Comparison of ENCODE assay signal across 8 mouse cellular contexts in genomic region chr13:95323400-95323799, GRCm38 (mm10). TPM values are rescaled to one million over a fixed set of nuclear protein-coding genes. Genes with fewer than 3 reads are reported as not detected.
A peak's percentile ranks its signal among the peaks of the same experiment; 100 is the strongest.
DNase-seq lines count a peak whose midpoint lies in the region; ATAC-seq and TF ChIP-seq lines count a peak whose summit lies in the region.

Gene Zbed3 (plus strand): TSS chr13:95323612.

- DNase-seq in gastrocnemius, adult 2 months: no peak
- DNase-seq in gastrocnemius, postnatal 25 days: no peak
- DNase-seq in adrenal gland, postnatal 25 days: no peak
- DNase-seq in kidney, postnatal 14 days: peak; percentile 39
- no peak for DNase-seq in c-Kit-positive CD71-positive TER-119-positive erythroid progenitor cells, embryonic 14.5 days (ENCODE audit: low spot score)
- DNase-seq in ovary, postnatal 10 days (ENCODE audit: low spot score): no peak

- no peaks in the 10 kb centered on the region for H3K27me3 ChIP-seq in heart, embryonic 15.5 days
- H3K27me3 ChIP-seq in midbrain, embryonic 13.5 days: no peaks in the 10 kb centered on the region

- H3K4me3 ChIP-seq in gastrocnemius, adult 2 months: peak within 1 kb of the TSS; percentile 96
- peak within 1 kb of the TSS; percentile 93 for H3K4me3 ChIP-seq in heart, embryonic 15.5 days
- peak within 1 kb of the TSS; percentile 76 for H3K4me3 ChIP-seq in midbrain, embryonic 13.5 days (replicated peaks)

- peak within 1 kb of the TSS; percentile 98 for H3K9ac ChIP-seq in heart, embryonic 15.5 days
- H3K9ac ChIP-seq in midbrain, embryonic 13.5 days (replicated peaks): peak within 1 kb of the TSS; percentile 96

- peak within 1 kb of the TSS; percentile 91 for H3K27ac ChIP-seq in gastrocnemius, adult 2 months
- H3K27ac ChIP-seq in heart, embryonic 15.5 days: peak within 1 kb of the TSS; percentile 98
- peak within 1 kb of the TSS; percentile 93 for H3K27ac ChIP-seq in midbrain, embryonic 13.5 days

- no peaks in the 10 kb centered on the region for H3K9me3 ChIP-seq in heart, embryonic 15.5 days (replicated peaks)
- no peaks in the 10 kb centered on the region for H3K9me3 ChIP-seq in midbrain, embryonic 13.5 days

- no peak for ATAC-seq in heart, embryonic 15.5 days (replicated peaks; ENCODE audit: insufficient number of reproducible peaks, insufficient read depth, low FRiP score, low read depth)
- ATAC-seq in midbrain, embryonic 13.5 days: no peak

- peak within 1 kb of the TSS; percentile 89 for H3K4me2 ChIP-seq in heart, embryonic 15.5 days
- H3K4me2 ChIP-seq in midbrain, embryonic 13.5 days (replicated peaks): peak within 1 kb of the TSS; percentile 75

- 93% methylated on average over 6 of the region's 6 CpGs for WGBS in heart, embryonic 15.5 days
- 92% methylated on average over 6 of the region's 6 CpGs for WGBS in midbrain, embryonic 13.5 days

- peaks cover 22% of the 10 kb centered on the region for H3K4me1 ChIP-seq in heart, embryonic 15.5 days (replicated peaks)
- peaks cover 25% of the 10 kb centered on the region for H3K4me1 ChIP-seq in midbrain, embryonic 13.5 days (replicated peaks)

- H3K36me3 ChIP-seq in heart, embryonic 15.5 days: no peaks in the 10 kb centered on the region
- H3K36me3 ChIP-seq in midbrain, embryonic 13.5 days: no peaks in the 10 kb centered on the region

- intact Hi-C loops in gastrocnemius, adult 2 months (cut with DNase I): no loop called here

- no peak for TF ChIP-seq CTCF in gastrocnemius, adult 2 months (IDR thresholded peaks at IDR 0.05)

RNA-seq across cellular contexts. Expression of gene Zbed3, which starts in this region (rescaled TPM):
- total RNA-seq in gastrocnemius, adult 2 months (2021): 1 to 10 TPM; 4.2 to 8.2 TPM
- total RNA-seq in gastrocnemius, postnatal 25 days (2021): 1 to 10 TPM; 4.8 to 5.6 TPM
- 32.9 and 38.5 TPM in 2 replicates for total RNA-seq in adrenal gland, postnatal 25 days (2021)
- 48.6 and 58.7 TPM in 2 replicates for polyA plus RNA-seq in heart, embryonic 15.5 days (2015; fragmentation: Nextera tagmentation; extraction: Ambion mirVana)
- polyA plus RNA-seq in midbrain, embryonic 13.5 days (2015; fragmentation: Nextera tagmentation; extraction: Ambion mirVana): 46.4 and 48.8 TPM in 2 replicates
